Mouse (Mus musculus) C2C12 (cell line): ENCODE results near the gene Hes2.

Experiments
- CTCF ChIP-seq: IDR thresholded peaks from one replicate; pipeline ENCODE4 v1.5.1; 2011; ENCODE audit not compliant: control insufficient read depth, insufficient read depth, insufficient read length
- MAX ChIP-seq: IDR thresholded peaks from one replicate; pipeline ENCODE4 v1.6.1; 2011; ENCODE audit warnings: mild to moderate bottlenecking, control low read depth
- MYOG ChIP-seq: IDR thresholded peaks from one replicate; pipeline ENCODE4 v1.6.1; 2011; ENCODE audit not compliant: control insufficient read depth, insufficient read length; ENCODE audit errors: extremely low read depth
- USF1 ChIP-seq: IDR thresholded peaks from one replicate; pipeline ENCODE4 v1.6.1; 2011; ENCODE audit warnings: low read depth, mild to moderate bottlenecking, control low read depth, moderate library complexity

DNA sequence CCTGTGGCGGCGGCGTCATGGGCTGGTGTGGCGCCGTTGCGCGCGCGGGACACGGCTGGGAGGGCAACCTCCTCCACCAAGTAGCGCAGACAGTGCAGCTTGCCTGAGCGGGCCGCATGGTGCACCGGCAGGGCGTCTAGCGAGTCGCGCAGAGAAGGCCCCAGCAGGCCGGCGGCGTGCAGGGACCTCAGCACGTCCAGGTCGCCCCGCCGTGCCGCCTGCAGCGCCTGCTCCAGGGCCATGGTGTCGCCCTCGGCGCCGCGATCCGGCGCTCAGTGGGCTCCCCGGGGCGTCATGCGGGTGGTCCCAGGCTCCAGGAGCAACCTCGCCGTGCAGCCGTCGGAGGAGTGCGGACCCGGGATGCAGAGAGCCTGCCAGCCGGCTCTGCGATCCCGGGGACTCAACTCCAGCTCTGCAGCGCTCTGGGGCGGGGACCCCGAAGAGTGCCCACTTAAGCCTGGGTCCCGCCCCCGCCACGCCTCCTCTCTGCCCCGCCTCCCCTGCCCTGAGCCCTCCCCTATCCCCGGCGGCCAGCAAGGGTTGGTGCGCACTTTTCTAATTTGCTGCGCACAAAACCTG lies 6.6 kb upstream of the Hes2 start, which contains the start of gene Espn:
- TF ChIP-seq MAX = no peak
- TF ChIP-seq CTCF = no peak
- no peak for TF ChIP-seq MYOG
- no peak for TF ChIP-seq USF1
